Mouse (Mus musculus): ENCODE results near the gene Pde8b. TPM values are rescaled to one million over a fixed set of nuclear protein-coding genes. Genes with fewer than 3 reads are reported as not detected.
A peak's percentile ranks its signal among the peaks of the same experiment; 100 is the strongest.

Gene Pde8b
- total RNA-seq, 2 experiments from 2014 or later = 4.8 to 6.1 TPM

GRCm38 (mm10) chr13:95019345-95019744, 230.8 kb downstream of the Pde8b start:
- no peak for DNase-seq

GRCm38 (mm10) chr13:95017916-95018315, 232.2 kb downstream of the Pde8b start:
- DNase-seq = peak; percentile 59

- DNase-seq = no peak
Observed at GRCm38 (mm10) chr13:95017278-95017677, 232.9 kb downstream of the Pde8b start.

- DNase-seq = no peak
Observed at GRCm38 (mm10) chr13:95011546-95012257, 238.4 kb downstream of the Pde8b start.

- DNase-seq = no peak
Observed at GRCm38 (mm10) chr13:95009261-95009660, 240.9 kb downstream of the Pde8b start.

GRCm38 (mm10) chr13:95007281-95007680, 242.9 kb downstream of the Pde8b start:
- no peak for DNase-seq

DNA sequence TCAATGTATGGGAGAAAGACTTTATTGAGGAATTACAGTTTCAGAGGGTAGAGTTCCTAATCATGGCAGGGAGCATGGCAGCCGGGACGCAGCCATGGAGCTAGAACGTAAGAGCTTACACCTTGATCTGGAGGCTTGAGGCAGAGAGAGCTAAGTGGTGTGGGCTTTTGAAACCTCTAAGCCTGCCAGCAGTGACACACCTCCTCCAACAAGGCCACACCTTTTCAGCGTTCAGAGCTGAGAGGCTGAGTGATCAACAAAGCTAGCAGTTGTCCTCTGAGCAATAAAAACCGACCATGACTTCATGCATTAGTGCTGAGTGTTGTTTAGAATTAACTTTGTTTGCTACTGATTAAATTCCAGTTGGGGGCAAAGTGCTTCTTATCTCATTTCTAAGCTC, 259.6 kb downstream of the Pde8b start:
- no peak for DNase-seq

- no peak for DNase-seq
Observed at GRCm38 (mm10) chr13:94979081-94979480, 271.1 kb downstream of the Pde8b start.

DNA sequence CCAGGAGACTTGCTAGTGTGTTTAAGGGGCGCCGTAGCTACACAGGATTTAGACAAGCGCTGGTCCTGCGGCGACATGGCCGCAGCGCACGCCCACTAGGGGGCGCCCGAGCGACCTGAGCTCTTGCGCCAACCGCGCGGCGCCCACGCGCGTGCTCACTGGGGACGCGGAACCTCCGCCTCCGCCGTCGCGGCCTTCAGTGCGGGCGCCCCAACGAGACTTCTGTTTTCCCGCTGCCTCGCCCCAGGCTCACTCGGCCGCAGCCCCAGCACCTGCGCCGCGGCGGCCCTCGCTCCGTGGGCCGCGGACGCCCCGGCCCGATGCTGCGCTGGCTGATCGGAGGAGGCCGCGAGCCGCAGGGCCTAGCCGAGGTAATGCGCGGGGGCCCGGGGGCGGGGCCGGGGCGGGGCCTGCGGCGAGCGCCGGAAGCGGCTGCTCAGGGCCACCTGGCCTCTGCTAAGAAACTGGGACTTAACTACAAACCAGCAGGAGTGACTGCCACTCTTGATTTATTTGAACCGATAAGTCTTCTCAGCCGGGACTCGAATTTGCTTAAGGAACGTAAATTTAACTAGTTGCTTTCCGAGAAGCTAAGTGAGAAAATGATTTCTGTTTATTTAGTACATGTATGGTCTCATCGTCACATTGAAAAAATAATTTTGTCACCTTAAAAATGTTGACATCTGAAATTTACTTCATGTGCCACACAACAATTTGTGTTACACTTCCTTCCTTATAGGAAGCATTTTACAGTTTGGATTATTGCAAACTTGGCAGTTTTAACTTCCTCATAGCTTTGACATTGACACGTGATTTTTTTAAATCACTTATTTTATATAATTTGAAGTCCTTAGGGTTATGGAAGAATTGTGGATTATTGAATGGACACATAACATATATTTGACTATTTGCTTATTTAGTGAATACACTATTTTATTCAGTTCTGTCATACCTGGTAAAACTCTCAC, 273.6 kb downstream of the Pde8b start, which contains the start of gene Wdr41:
Gene Wdr41 (plus strand): TSS at position 126 of the 968 bp plus-strand sequence.
- peak; percentile 93 for DNase-seq

DNA sequence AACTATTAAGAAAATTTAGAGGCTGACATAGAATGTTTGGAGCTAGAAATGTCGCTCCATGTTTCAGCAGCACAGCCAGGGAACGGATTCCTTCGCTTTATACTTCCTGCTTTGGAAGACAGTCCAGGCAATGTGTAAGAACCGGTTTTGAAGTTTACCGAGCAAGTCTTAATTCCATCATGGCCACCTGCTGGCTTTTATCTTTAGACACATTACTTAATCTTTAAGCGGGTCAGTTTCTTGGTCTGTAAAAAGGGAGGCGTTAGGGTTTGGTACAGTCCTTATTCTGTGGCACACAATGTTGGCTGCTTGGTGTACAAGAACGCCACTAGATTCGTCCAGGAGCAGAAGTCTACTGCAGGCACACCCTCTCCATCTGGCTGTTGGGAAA, 274.3 kb downstream of the Pde8b start:
- no peak for DNase-seq

Other genes starting within 250 kb of the Pde8b start
- gene Zbed3, start 73.3 kb upstream of the Pde8b start, total RNA-seq (2021) = 10 to 100 TPM; 15.1 to 15.6 TPM
- 10 to 100 TPM; 17.2 to 18.0 TPM for gene Aggf1, start 125.0 kb upstream of the Pde8b start, total RNA-seq (2021)
- not detected for gene Crhbp, start 194.6 kb upstream of the Pde8b start, total RNA-seq (2021)
- 1 to 10 TPM; 1.3 to 1.7 TPM for gene S100z, start 228.4 kb upstream of the Pde8b start, total RNA-seq (2021)